Mouse (Mus musculus) thymus, postnatal 4 days (tissue): ENCODE data around the gene Ebf3.

Source experiments
- DNase-seq: peaks from one replicate; pipeline ENCODE4 v3.0.0; 2021

Gene Ebf3

GRCm38 (mm10) chr7:137272252-137272651 is 42.0 kb downstream of the Ebf3 start:
- no peak for DNase-seq

DNA sequence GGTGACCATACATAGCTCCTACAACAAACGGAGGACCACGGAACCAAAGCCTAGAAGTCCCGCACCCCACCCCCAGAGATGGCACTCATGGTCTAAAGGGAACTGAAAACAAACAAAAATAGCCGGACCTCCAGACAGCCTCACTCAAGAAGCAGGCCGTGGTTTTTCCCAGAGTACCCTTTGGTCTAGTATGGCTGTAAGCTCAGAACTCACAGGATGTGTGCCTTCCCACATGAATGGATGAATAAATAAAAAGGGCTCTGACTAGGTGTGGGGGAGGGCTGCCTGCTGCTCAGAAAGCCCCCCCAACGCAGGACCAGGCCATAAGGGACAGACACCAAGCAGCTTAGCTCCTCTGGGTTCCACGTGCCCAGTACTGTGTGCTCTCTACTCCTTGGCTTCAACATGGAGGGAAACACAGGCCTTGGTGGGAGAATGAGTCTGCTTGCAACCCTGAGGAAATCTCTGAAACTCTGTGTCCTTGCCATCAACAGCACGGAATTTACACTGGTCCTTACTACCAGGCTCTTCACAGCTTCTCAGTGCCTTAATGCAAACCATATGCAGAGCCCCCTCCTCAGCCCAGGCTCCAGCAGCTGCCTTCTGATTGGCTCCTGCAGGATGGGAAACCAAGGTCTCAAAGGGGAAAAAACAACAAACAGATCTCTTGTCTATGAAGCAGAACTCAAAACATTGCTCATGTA is 45.6 kb downstream of the Ebf3 start:
- DNase-seq, result no peak

GRCm38 (mm10) chr7:137267441-137267840 is 46.8 kb downstream of the Ebf3 start:
- DNase-seq, result no peak

- DNase-seq, result no peak
Observed at GRCm38 (mm10) chr7:137266575-137266974, 47.7 kb downstream of the Ebf3 start.

DNA sequence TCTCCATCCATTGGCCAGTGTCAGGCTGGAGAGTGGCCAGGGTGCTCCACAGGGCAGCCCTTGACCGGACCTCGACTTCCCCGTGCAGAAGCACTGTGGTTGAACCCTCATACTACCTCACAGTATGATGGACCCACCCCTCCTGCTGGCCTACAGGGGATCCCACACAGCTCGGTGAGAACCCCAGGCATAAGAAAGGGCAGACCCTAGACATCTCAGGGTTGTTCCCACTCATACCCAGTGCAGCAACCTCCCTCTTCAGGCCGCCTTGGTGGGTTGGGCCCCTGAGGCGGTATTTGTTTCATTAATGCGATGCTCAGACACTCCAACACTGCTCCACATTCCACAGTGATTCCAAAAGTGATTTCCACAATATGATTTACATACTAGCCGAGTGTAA is 51.9 kb downstream of the Ebf3 start:
- DNase-seq, result no peak

GRCm38 (mm10) chr7:137246213-137246872 is 67.9 kb downstream of the Ebf3 start:
- DNase-seq, result peak; percentile 79

DNA sequence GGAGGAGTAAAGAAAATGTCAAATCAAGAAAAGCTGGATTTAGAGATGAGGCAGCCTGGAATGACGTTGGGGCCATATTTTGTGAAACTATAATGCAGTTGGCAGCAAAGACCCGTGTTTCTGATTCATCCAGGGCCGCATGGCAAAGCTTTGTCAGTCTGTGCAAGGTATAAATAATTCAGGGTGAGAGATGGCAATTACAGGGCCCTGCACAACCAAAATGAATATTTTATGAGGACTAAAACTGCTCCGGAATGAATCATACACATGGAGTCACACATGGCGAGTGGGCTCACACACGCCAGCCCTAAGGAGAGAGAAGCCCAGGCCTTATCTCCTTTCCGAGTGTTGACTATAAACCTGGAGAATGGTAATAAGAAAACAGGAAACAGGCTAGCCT is 69.4 kb downstream of the Ebf3 start:
- no peak for DNase-seq

- DNase-seq, result no peak
Observed at GRCm38 (mm10) chr7:137240481-137240880, 73.8 kb downstream of the Ebf3 start.

- no peak for DNase-seq
Observed at GRCm38 (mm10) chr7:137239542-137240133, 74.6 kb downstream of the Ebf3 start.

GRCm38 (mm10) chr7:137237419-137237818 is 76.8 kb downstream of the Ebf3 start:
- no peak for DNase-seq

- no peak for DNase-seq
Observed at GRCm38 (mm10) chr7:137223823-137224222, 90.4 kb downstream of the Ebf3 start.

GRCm38 (mm10) chr7:137222831-137223505 is 91.3 kb downstream of the Ebf3 start:
- no peak for DNase-seq

- DNase-seq, result no peak
Observed at GRCm38 (mm10) chr7:137221599-137221998, 92.6 kb downstream of the Ebf3 start.

GRCm38 (mm10) chr7:137220436-137220835 is 93.8 kb downstream of the Ebf3 start:
- no peak for DNase-seq

DNA sequence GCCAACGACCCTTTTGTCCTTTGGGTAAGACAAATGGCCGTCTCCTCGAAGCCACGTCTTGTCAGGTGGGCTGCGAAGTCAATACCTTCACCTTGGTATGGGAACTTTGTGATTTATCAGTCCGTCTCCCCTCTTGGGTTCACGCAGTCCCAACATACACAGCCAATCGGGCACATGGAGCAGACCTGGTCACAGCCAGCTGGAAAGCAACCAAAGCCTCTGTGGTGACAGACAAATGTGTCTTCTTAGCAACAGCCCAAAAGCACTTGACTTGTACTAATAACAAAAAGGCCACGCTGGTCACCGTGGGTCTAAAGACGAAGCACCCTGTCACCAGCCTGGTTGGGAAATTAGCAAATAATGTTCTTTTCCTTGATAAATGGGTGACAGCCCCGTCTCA is 95.5 kb downstream of the Ebf3 start:
- no peak for DNase-seq

DNA sequence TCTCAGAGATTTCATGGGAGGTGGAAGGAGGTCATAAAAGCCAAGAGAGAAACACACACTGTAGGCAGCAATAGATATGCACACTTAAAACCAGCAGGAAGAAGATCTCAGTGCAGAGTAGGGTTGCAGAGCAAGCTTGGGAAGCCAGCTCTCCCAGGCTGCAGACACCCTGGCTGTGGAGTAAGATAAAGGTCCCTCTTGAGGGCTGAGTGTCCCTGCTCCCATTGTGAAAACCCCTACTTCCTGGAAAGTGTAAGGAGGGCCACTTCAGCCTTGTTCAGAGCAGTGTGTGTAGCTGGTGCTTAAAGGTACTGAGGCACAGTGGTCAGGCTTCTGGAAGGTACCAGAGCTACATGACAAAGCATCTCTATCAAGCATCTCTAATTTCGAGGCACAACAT is 100.8 kb downstream of the Ebf3 start:
- no peak for DNase-seq

GRCm38 (mm10) chr7:137211332-137211731 is 102.9 kb downstream of the Ebf3 start:
- DNase-seq, result no peak

DNA sequence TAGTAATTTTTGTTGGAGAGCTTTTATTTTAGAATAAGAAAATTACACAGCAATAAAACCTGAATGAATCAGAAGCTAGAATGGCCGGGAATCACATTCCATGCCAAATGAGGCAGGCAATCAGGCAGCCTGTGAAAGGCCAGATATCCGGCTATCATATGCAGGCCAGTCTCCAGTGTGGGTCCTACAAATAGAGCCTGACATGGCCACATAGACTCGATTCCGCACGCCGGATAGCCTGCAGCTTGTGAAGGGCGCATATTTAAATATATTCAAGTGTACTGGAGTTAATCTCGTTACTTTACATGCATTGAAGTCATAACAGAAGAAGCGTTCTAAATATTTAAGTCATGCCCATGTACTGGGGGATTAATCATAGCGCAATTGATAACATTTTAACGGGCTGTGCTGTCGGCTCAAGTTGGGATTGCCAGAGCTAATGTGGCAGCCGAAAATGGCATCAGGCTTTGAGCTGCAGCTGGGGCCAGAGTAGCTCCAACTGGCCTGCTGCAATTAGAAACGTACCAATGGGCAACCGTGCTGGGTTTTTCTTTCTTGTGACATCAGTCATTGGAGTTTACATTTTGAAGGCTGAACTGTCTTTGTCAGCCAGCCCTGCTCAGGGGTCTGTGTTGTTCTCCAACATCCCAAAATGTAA is 104.4 kb downstream of the Ebf3 start:
- DNase-seq, result no peak

DNA sequence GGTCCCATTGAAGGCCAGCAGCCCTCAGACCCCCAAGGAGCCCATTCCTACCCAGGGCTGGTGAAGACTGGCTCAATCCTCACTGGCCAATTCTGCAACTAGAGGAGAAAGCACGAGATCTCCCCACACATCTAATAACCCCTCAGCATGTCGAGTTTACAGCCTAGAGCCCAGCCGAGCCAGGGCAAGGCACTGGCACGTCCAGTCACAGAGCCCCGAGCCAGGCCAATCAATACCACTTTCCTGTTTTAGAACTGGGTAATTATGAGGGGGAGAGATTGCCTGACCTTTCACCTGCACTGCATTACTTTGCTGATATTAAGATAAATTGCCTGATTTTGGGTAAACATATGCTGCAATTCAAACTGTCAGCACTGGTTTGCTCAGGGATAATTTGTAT is 105.7 kb downstream of the Ebf3 start:
- DNase-seq, result no peak

DNA sequence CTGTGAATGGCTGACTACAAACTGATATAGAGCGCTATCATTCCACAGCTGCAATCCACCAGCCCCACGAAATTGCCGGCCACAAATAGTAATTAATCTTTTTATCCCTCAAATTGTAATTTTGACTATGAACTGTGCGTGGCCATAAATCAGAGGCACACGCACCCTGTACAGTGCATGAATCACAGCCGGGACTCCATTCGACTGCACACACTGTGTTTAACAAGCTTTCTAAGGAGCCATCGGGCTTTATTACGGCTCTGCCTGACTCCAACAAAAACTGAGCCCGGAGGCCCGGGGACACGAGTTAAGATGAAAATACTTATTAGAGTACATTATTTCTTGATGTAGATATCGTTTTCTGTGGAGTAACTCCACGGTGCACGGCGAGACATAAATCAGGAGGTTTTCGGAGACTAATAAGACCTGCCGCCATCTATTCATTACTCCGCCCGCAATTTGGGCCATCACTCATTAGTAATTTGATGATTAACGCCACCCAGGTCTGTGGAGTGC is 107.4 kb downstream of the Ebf3 start:
- DNase-seq, result no peak

DNA sequence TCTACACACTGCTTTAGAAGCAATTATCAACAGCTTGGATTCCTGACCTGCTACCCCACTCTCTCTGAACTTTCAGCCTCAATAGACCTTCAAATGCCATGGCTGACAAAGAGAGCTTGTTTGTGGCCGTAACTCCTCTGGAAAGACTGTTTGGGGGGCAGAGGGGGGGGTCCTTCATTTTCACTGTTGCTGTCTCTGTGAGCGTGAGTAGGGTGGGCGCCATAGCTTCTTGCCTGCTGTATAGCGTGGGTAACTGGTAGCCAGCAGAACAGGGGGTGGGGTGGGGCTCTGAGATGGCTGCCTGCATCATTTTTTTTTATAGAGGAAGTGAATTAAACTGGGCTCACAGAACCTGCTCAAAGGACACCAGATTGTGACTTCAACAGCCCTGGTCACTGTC is 114.7 kb downstream of the Ebf3 start:
- no peak for DNase-seq

- DNase-seq, result no peak
Observed at GRCm38 (mm10) chr7:137198921-137199320, 115.3 kb downstream of the Ebf3 start.
